Mouse (Mus musculus) retina, embryonic 14.5 days (tissue): ENCODE data around the gene Icos.

Experiments
- DNase-seq: peaks from one replicate; pipeline ENCODE4 v3.0.0-alpha.2; 2015; ENCODE audit warnings: low spot score

The Icos gene

GRCm38 (mm10) chr1:61039310-61039709 lies 61.6 kb downstream of the Icos start:
- no peak for DNase-seq

GRCm38 (mm10) chr1:61040401-61040800 lies 62.7 kb downstream of the Icos start:
- DNase-seq = no peak

DNA sequence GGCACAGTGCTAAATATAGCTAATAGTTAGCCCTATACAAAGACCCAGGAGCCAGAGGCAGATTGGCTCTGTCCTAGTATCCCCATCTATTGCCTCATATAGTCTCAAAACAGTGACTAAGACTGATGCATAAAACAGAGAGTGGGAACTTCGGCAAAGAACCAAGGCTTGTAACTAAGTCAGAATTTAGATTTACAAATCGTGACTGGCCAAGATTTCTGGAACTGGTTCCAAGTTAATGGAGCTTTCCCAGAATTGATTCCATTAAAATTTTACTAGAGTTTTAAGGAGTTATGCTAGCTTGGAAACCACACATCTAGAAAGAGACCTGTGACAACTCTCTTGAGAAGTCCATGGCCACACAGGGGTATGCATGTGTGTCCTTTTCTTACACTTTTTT lies 65.1 kb downstream of the Icos start:
- no peak for DNase-seq

DNA sequence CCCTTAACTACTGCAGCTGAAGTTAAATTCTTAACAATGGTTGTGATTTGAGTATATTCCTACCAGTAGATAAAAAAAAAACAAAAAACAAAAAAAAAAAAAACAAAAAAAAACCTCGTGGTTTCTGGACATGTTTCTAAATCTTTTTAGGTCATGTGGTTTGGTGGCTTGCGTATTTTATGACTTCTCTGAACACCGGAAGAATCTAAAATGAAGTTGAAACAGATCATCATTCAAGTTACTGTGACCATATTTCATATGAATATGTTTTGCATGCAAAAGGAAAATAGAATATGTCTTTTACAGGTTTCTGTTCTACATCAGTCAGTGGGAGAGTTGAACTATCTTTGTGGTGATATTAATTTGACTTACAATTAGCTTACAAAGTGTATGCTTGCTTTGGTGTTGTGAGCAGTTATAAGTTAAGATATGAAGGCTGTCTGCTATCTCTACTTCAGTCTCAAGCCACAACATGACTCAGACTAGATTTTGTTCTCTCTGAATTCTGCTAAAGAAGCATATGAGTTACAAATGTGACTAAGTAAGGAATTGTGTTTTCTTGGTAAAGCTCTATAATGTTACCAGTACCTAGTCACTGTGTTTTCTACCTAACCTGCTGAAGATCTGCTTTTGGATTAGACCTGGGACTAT lies 68.5 kb downstream of the Icos start:
- DNase-seq = no peak

DNA sequence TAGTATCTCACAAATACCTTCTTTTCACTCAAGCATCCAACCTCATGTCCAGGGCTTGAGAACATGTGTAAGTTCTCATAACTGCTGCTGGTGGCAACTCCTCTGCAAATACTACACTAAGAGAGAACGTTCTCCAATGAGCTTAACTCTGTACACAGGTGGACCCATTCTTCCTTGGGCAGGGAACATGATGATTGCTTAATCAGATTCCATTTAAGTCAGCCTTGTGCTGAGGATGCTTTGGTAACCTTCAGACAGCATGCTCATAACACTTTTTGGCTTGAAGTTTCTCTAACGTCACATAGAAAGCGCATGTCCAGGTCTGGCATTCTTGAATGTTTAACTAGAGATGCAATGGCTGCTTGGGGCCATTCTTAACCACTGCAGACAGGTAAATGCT lies 69.6 kb downstream of the Icos start:
- no peak for DNase-seq
